Mouse (Mus musculus): ENCODE measurements at regions not wholly inside any gene's neighbourhood (a gene's known extent, or its start where the extent isn't known, plus 50 kb on each side); places are given as distances from the start of the nearest gene placed in this dataset.

DNA sequence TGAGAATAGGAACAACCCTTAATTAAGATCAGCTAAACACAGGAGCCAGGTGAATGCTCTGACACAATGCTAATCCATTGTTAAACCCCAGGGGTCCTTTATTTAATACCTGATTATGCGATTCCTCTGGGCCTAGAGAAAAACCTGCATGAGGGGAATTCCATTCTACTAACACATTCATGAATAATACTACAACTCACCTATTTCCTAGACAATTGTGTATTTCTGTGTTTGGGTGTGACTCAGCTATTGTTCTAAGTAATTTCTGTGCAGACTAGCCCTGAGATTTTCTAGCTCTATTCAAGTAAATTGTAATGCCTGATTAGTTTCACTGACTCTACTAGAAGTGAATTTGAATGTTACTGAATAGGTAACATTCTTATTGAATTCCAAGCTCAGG lies 2176.5 kb downstream of the Gm37988 start:
- TF ChIP-seq SMC3 (IDR thresholded peaks at IDR 0.05; ENCODE audit: low read depth, low read length) (no peak), ELF1 (IDR thresholded peaks at IDR 0.05; ENCODE audit: low read depth, low read length) (no peak), MYB (IDR thresholded peaks at IDR 0.05; ENCODE audit: low read depth, low read length) (no peak), USF1 (IDR thresholded peaks at IDR 0.05; ENCODE audit: low read depth, low read length) (no peak), CTCF (IDR thresholded peaks at IDR 0.05 in 2 of 3, conservative IDR thresholded peaks at IDR 0.05 in 1 of 3; ENCODE audit: control insufficient read depth in 1 of 3, insufficient read depth in 1 of 3, low read depth in 2 of 3, low read length in 3 of 3, poor library complexity in 1 of 3, severe bottlenecking in 1 of 3) (no peak), SIN3A (IDR thresholded peaks at IDR 0.05; ENCODE audit: low read length) (no peak), MAZ (IDR thresholded peaks at IDR 0.05; ENCODE audit: low read depth, low read length) (no peak)
- Histone ChIP-seq H3K4me3 (ENCODE audit: control insufficient read depth in 1 of 2, insufficient read depth in 1 of 2, low read depth in 2 of 2, low read length in 2 of 2) (no peak overlapping the region), H3K27me3 (ENCODE audit: control insufficient read depth in 1 of 2, insufficient read depth in 2 of 2, low read length in 2 of 2) (no peaks in the 10 kb centered on the region), H3K4me1 (ENCODE audit: control insufficient read depth in 1 of 2, insufficient read depth in 2 of 2, low read length in 2 of 2) (no peaks in the 10 kb centered on the region), H3K36me3 (ENCODE audit: control insufficient read depth in 1 of 2, insufficient read depth in 2 of 2, low read length in 2 of 2) (no peaks in the 10 kb centered on the region), H3K27ac (ENCODE audit: control insufficient read depth, low read depth, low read length) (no peak overlapping the region), H3K79me2 (ENCODE audit: control insufficient read depth, insufficient read depth, low read length, poor library complexity) (no peaks in the 10 kb centered on the region), H3K9ac (ENCODE audit: control insufficient read depth, low read depth, low read length, poor library complexity, severe bottlenecking) (no peak overlapping the region), H3K9me3 (replicated peaks; ENCODE audit: insufficient read depth, low read length) (no peaks in the 10 kb centered on the region)
- DNase-seq (ENCODE audit: low read depth, low spot score), result no peak

DNA sequence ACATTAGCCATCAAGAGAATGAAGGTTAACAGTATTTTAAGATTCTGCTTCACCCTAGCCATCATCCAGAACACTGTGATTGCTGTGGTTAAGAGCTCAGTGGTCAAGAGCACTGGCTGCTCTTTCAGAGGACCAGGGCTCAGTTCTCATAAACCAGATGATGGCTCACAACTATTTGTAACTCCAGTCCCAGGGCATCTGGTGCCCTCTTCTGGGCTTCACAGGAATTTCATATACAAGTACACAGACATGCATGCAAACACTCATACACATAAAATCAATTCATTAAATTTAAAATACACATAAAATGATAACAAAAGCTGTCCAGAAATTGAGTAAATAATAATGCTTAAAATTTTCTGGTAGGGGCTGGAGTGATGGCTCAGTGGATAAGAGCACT lies 2189.9 kb downstream of the Gm37988 start:
- TF ChIP-seq CTCF (IDR thresholded peaks at IDR 0.05 in 2 of 3, conservative IDR thresholded peaks at IDR 0.05 in 1 of 3; ENCODE audit: control insufficient read depth in 1 of 3, insufficient read depth in 1 of 3, low read depth in 2 of 3, low read length in 3 of 3, poor library complexity in 1 of 3, severe bottlenecking in 1 of 3) (peak in 2 of 3 experiments; percentile 1 to 28; a peak in 2 of 6 replicates), RAD21 (IDR thresholded peaks at IDR 0.05; ENCODE audit: low read depth, low read length) (peak; percentile 20), MYC (IDR thresholded peaks at IDR 0.05; ENCODE audit: low read depth, low read length) (no peak)
- peak; percentile 14 for DNase-seq (ENCODE audit: low read depth, low spot score)

DNA sequence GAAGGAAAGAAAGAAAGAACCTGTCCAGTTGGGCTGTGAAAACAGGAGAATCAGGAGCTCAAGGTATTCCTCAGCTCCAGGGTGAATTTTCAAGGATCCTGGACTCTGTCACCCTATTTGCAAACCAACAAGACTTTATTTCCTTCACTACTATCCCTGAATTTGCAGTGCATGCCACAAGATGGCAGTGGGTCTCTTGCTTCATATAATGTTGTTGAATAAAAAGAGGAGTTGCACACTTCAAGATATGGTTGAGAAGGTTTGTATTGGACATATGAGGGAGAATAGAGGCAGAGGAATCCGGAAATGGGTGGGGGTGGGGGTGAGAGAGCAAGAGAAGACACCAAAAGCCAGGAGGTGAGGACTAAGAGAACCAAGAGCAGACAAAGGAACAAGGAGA lies 2202.5 kb downstream of the Gm37988 start:
- Histone ChIP-seq H3K27me3 (ENCODE audit: control insufficient read depth in 1 of 2, insufficient read depth in 2 of 2, low read length in 2 of 2) (no peaks in the 10 kb centered on the region), H3K4me1 (ENCODE audit: control insufficient read depth in 1 of 2, insufficient read depth in 2 of 2, low read length in 2 of 2) (no peaks in the 10 kb centered on the region), H3K36me3 (ENCODE audit: control insufficient read depth in 1 of 2, insufficient read depth in 2 of 2, low read length in 2 of 2) (no peaks in the 10 kb centered on the region), H3K79me2 (ENCODE audit: control insufficient read depth, insufficient read depth, low read length, poor library complexity) (no peaks in the 10 kb centered on the region), H3K9ac (ENCODE audit: control insufficient read depth, low read depth, low read length, poor library complexity, severe bottlenecking) (no peak overlapping the region), H3K4me3 (ENCODE audit: control insufficient read depth in 1 of 2, insufficient read depth in 1 of 2, low read depth in 2 of 2, low read length in 2 of 2) (no peak overlapping the region), H3K27ac (ENCODE audit: control insufficient read depth, low read depth, low read length) (no peak overlapping the region), H3K9me3 (replicated peaks; ENCODE audit: insufficient read depth, low read length) (no peaks in the 10 kb centered on the region)
- peak in 1 of 3 experiments; percentile 3; a peak in 1 of 6 replicates for TF ChIP-seq CTCF (IDR thresholded peaks at IDR 0.05 in 2 of 3, conservative IDR thresholded peaks at IDR 0.05 in 1 of 3; ENCODE audit: control insufficient read depth in 1 of 3, insufficient read depth in 1 of 3, low read depth in 2 of 3, low read length in 3 of 3, poor library complexity in 1 of 3, severe bottlenecking in 1 of 3)
- TF ChIP-seq BHLHE40 (IDR thresholded peaks at IDR 0.05; ENCODE audit: borderline replicate concordance, low read depth, low read length), result no peak
- DNase-seq (ENCODE audit: low read depth, low spot score), result no peak

More for the DNA sequence above, 2189.9 kb downstream of the Gm37988 start:
- Histone ChIP-seq H3K4me1 (ENCODE audit: control insufficient read depth in 1 of 2, insufficient read depth in 2 of 2, low read length in 2 of 2) (no peaks in the 10 kb centered on the region), H3K27ac (ENCODE audit: control insufficient read depth, low read depth, low read length) (no peak overlapping the region), H3K79me2 (ENCODE audit: control insufficient read depth, insufficient read depth, low read length, poor library complexity) (no peaks in the 10 kb centered on the region), H3K9me3 (replicated peaks; ENCODE audit: insufficient read depth, low read length) (no peaks in the 10 kb centered on the region), H3K27me3 (ENCODE audit: control insufficient read depth in 1 of 2, insufficient read depth in 2 of 2, low read length in 2 of 2) (no peaks in the 10 kb centered on the region; a peak in 1 of 4 replicates), H3K4me3 (ENCODE audit: control insufficient read depth in 1 of 2, insufficient read depth in 1 of 2, low read depth in 2 of 2, low read length in 2 of 2) (no peak overlapping the region), H3K36me3 (ENCODE audit: control insufficient read depth in 1 of 2, insufficient read depth in 2 of 2, low read length in 2 of 2) (no peaks in the 10 kb centered on the region), H3K9ac (ENCODE audit: control insufficient read depth, low read depth, low read length, poor library complexity, severe bottlenecking) (no peak overlapping the region)

Data from MEL (cell line).